Mouse (Mus musculus): ENCODE measurements around the gene Kpnb1. TPM values are rescaled to one million over a fixed set of nuclear protein-coding genes. Genes with fewer than 3 reads are reported as not detected.
"Not testable (repeated sequence)": the region's sequence is repeated elsewhere in the genome, so short reads cannot be mapped to it uniquely, and the experiment has no call there.

Gene Kpnb1
- polyA plus RNA-seq, 1 experiment from 2014 or later, result 39.6 TPM

GRCm38 (mm10) chr11:97189645-97190044, 2.0 kb upstream of the Kpnb1 start:
- H3K27ac ChIP-seq (ENCODE audit: low read length); H3K4me2 ChIP-seq (ENCODE audit: low read depth, low read length); H3K9me3 ChIP-seq (ENCODE audit: control insufficient read depth, low read length); H3K4me3 ChIP-seq (ENCODE audit: low read length); H3K27me3 ChIP-seq (ENCODE audit: control insufficient read depth, insufficient read depth, low read depth, low read length); H3K9ac ChIP-seq (ENCODE audit: low read length); ATAC-seq (ENCODE audit: low read depth): not testable (repeated sequence)
- 82% methylated on average over 6 of the region's 6 CpGs for WGBS
- Histone ChIP-seq H3K4me1 (replicated peaks; ENCODE audit: control insufficient read depth, insufficient read depth, low read length) (peaks cover 20% of the 10 kb centered on the region), H3K36me3 (ENCODE audit: control insufficient read depth, insufficient read depth, low read length) (peaks cover 10% of the 10 kb centered on the region)

GRCm38 (mm10) chr11:97189231-97189630, 1.6 kb upstream of the Kpnb1 start:
- WGBS, result 30% methylated on average over 3 of the region's 3 CpGs
- ATAC-seq (ENCODE audit: low read depth), result no peak
- H3K4me2 ChIP-seq (ENCODE audit: low read depth, low read length), result peak overlapping the region; percentile 83

GRCm38 (mm10) chr11:97188643-97188955, 918 bp upstream of the Kpnb1 start:
- peak overlapping the region; percentile 94 for H3K27ac ChIP-seq (ENCODE audit: low read length)
- H3K9me3 ChIP-seq (ENCODE audit: control insufficient read depth, low read length), result no peaks in the 10 kb centered on the region
- no peak for ATAC-seq (ENCODE audit: low read depth)
- H3K4me2 ChIP-seq (ENCODE audit: low read depth, low read length), result peak overlapping the region; percentile 83
- H3K36me3 ChIP-seq (ENCODE audit: control insufficient read depth, insufficient read depth, low read length), result peaks cover 17% of the 10 kb centered on the region
- H3K4me3 ChIP-seq (ENCODE audit: low read length), result peak overlapping the region; percentile 73
- peak overlapping the region; percentile 76 for H3K9ac ChIP-seq (ENCODE audit: low read length)
- WGBS, result under 1% methylated on average over 15 of the region's 15 CpGs
- H3K4me1 ChIP-seq (replicated peaks; ENCODE audit: control insufficient read depth, insufficient read depth, low read length), result peaks cover 20% of the 10 kb centered on the region
- no peaks in the 10 kb centered on the region for H3K27me3 ChIP-seq (ENCODE audit: control insufficient read depth, insufficient read depth, low read depth, low read length)

More at GRCm38 (mm10) chr11:97189231-97189630, 1.6 kb upstream of the Kpnb1 start:
- no peak overlapping the region; the same call in 1 of the 2 replicates for H3K27ac ChIP-seq (ENCODE audit: low read length)
- H3K4me1 ChIP-seq (replicated peaks; ENCODE audit: control insufficient read depth, insufficient read depth, low read length), result peaks cover 20% of the 10 kb centered on the region
- peaks cover 13% of the 10 kb centered on the region for H3K36me3 ChIP-seq (ENCODE audit: control insufficient read depth, insufficient read depth, low read length)
- H3K4me3 ChIP-seq (ENCODE audit: low read length), result peak overlapping the region; percentile 73; the same call in 1 of the 2 replicates
- H3K9me3 ChIP-seq (ENCODE audit: control insufficient read depth, low read length), result no peaks in the 10 kb centered on the region
- H3K9ac ChIP-seq (ENCODE audit: low read length), result peak overlapping the region; percentile 76
- H3K27me3 ChIP-seq (ENCODE audit: control insufficient read depth, insufficient read depth, low read depth, low read length), result no peaks in the 10 kb centered on the region

GRCm38 (mm10) chr11:97186947-97187763, 526 bp downstream of the Kpnb1 start:
- H3K9me3 ChIP-seq (ENCODE audit: control insufficient read depth, low read length), result no peaks in the 10 kb centered on the region
- peak overlapping the region; percentile 92 for H3K9ac ChIP-seq (ENCODE audit: low read length)
- peak overlapping the region; percentile 86 for H3K27ac ChIP-seq (ENCODE audit: low read length)
- H3K36me3 ChIP-seq (ENCODE audit: control insufficient read depth, insufficient read depth, low read length), result peaks cover 28% of the 10 kb centered on the region
- under 1% methylated on average over 44 of the region's 74 CpGs for WGBS
- peak overlapping the region; percentile 84 for H3K4me3 ChIP-seq (ENCODE audit: low read length)
- H3K27me3 ChIP-seq (ENCODE audit: control insufficient read depth, insufficient read depth, low read depth, low read length), result no peaks in the 10 kb centered on the region
- H3K4me1 ChIP-seq (replicated peaks; ENCODE audit: control insufficient read depth, insufficient read depth, low read length), result peaks cover 20% of the 10 kb centered on the region
- H3K4me2 ChIP-seq (ENCODE audit: low read depth, low read length), result peak overlapping the region; percentile 93
- peak; percentile 79 for ATAC-seq (ENCODE audit: low read depth)

- 36% methylated on average over 5 of the region's 5 CpGs for WGBS
- H3K4me2 ChIP-seq (ENCODE audit: low read depth, low read length), result peak overlapping the region; percentile 93
- H3K9me3 ChIP-seq (ENCODE audit: control insufficient read depth, low read length), result no peaks in the 10 kb centered on the region
- H3K4me1 ChIP-seq (replicated peaks; ENCODE audit: control insufficient read depth, insufficient read depth, low read length), result peaks cover 20% of the 10 kb centered on the region
- H3K9ac ChIP-seq (ENCODE audit: low read length), result peak overlapping the region; percentile 72
- no peak overlapping the region for H3K27ac ChIP-seq (ENCODE audit: low read length)
- ATAC-seq (ENCODE audit: low read depth), result no peak
- peaks cover 37% of the 10 kb centered on the region for H3K36me3 ChIP-seq (ENCODE audit: control insufficient read depth, insufficient read depth, low read length)
- H3K4me3 ChIP-seq (ENCODE audit: low read length), result peak overlapping the region; percentile 84
- no peaks in the 10 kb centered on the region for H3K27me3 ChIP-seq (ENCODE audit: control insufficient read depth, insufficient read depth, low read depth, low read length)
Measured at GRCm38 (mm10) chr11:97185704-97186614, 1.7 kb downstream of the Kpnb1 start.

GRCm38 (mm10) chr11:97184875-97185274, 2.8 kb downstream of the Kpnb1 start:
- 64% methylated on average over 5 of the region's 5 CpGs for WGBS
- no peak overlapping the region for H3K27ac ChIP-seq (ENCODE audit: low read length)
- ATAC-seq (ENCODE audit: low read depth), result no peak
- no peak overlapping the region for H3K9ac ChIP-seq (ENCODE audit: low read length)
- peaks cover 20% of the 10 kb centered on the region for H3K4me1 ChIP-seq (replicated peaks; ENCODE audit: control insufficient read depth, insufficient read depth, low read length)
- H3K9me3 ChIP-seq (ENCODE audit: control insufficient read depth, low read length), result no peaks in the 10 kb centered on the region
- no peak overlapping the region for H3K4me2 ChIP-seq (ENCODE audit: low read depth, low read length)
- H3K36me3 ChIP-seq (ENCODE audit: control insufficient read depth, insufficient read depth, low read length), result peaks cover 47% of the 10 kb centered on the region
- no peak overlapping the region for H3K4me3 ChIP-seq (ENCODE audit: low read length)
- H3K27me3 ChIP-seq (ENCODE audit: control insufficient read depth, insufficient read depth, low read depth, low read length), result no peaks in the 10 kb centered on the region

- ATAC-seq (ENCODE audit: low read depth), result no peak
- no peak overlapping the region for H3K9ac ChIP-seq (ENCODE audit: low read length)
- no peaks in the 10 kb centered on the region for H3K9me3 ChIP-seq (ENCODE audit: control insufficient read depth, low read length)
- WGBS, result 87% methylated on average over 3 of the region's 3 CpGs
- H3K4me3 ChIP-seq (ENCODE audit: low read length), result no peak overlapping the region
- H3K27ac ChIP-seq (ENCODE audit: low read length), result no peak overlapping the region
- H3K4me2 ChIP-seq (ENCODE audit: low read depth, low read length), result no peak overlapping the region
- H3K36me3 ChIP-seq (ENCODE audit: control insufficient read depth, insufficient read depth, low read length), result peaks cover 66% of the 10 kb centered on the region
- H3K4me1 ChIP-seq (replicated peaks; ENCODE audit: control insufficient read depth, insufficient read depth, low read length), result peaks cover 11% of the 10 kb centered on the region
- H3K27me3 ChIP-seq (ENCODE audit: control insufficient read depth, insufficient read depth, low read depth, low read length), result no peaks in the 10 kb centered on the region
Measured at GRCm38 (mm10) chr11:97182446-97182845, 5.2 kb downstream of the Kpnb1 start.

- WGBS, result 83% methylated on average over 5 of the region's 5 CpGs
Measured at GRCm38 (mm10) chr11:97181061-97181460, 6.6 kb downstream of the Kpnb1 start.

GRCm38 (mm10) chr11:97178198-97178597, 9.5 kb downstream of the Kpnb1 start:
- H3K9ac ChIP-seq (ENCODE audit: low read length), result no peak overlapping the region
- no peaks in the 10 kb centered on the region for H3K9me3 ChIP-seq (ENCODE audit: control insufficient read depth, low read length)
- H3K4me2 ChIP-seq (ENCODE audit: low read depth, low read length), result no peak overlapping the region
- no peak overlapping the region for H3K4me3 ChIP-seq (ENCODE audit: low read length)
- 93% methylated on average over 2 of the region's 2 CpGs for WGBS
- peaks cover 67% of the 10 kb centered on the region for H3K36me3 ChIP-seq (ENCODE audit: control insufficient read depth, insufficient read depth, low read length)
- no peaks in the 10 kb centered on the region for H3K27me3 ChIP-seq (ENCODE audit: control insufficient read depth, insufficient read depth, low read depth, low read length)
- no peak overlapping the region for H3K27ac ChIP-seq (ENCODE audit: low read length)
- no peak for ATAC-seq (ENCODE audit: low read depth)
- H3K4me1 ChIP-seq (replicated peaks; ENCODE audit: control insufficient read depth, insufficient read depth, low read length), result no peaks in the 10 kb centered on the region

More at GRCm38 (mm10) chr11:97181061-97181460, 6.6 kb downstream of the Kpnb1 start:
- ATAC-seq (ENCODE audit: low read depth), result no peak
- H3K4me2 ChIP-seq (ENCODE audit: low read depth, low read length), result no peak overlapping the region
- no peak overlapping the region for H3K9ac ChIP-seq (ENCODE audit: low read length)
- H3K27me3 ChIP-seq (ENCODE audit: control insufficient read depth, insufficient read depth, low read depth, low read length), result no peaks in the 10 kb centered on the region
- H3K9me3 ChIP-seq (ENCODE audit: control insufficient read depth, low read length), result no peaks in the 10 kb centered on the region
- peaks cover 73% of the 10 kb centered on the region for H3K36me3 ChIP-seq (ENCODE audit: control insufficient read depth, insufficient read depth, low read length)
- H3K27ac ChIP-seq (ENCODE audit: low read length), result no peak overlapping the region
- H3K4me3 ChIP-seq (ENCODE audit: low read length), result no peak overlapping the region
- peaks cover 4% of the 10 kb centered on the region for H3K4me1 ChIP-seq (replicated peaks; ENCODE audit: control insufficient read depth, insufficient read depth, low read length)
